Mouse (Mus musculus) ES-E14 (cell line): Measurements from ENCODE around the gene Eif2b5.

Experiments used
- CHD2 ChIP-seq: IDR thresholded peaks from 2 replicates; pipeline ENCODE4 v1.6.1; 2014; ENCODE audit warnings: mild to moderate bottlenecking, low read depth, low read length, inconsistent platforms
- MAFK ChIP-seq: IDR thresholded peaks from 2 replicates; pipeline ENCODE4 v1.6.1; 2014; ENCODE audit warnings: mild to moderate bottlenecking, low read depth, low read length, inconsistent platforms; ENCODE audit not compliant: insufficient read depth
- ZC3H11A ChIP-seq: IDR thresholded peaks from 2 replicates; pipeline ENCODE4 v1.6.1; 2012; ENCODE audit warnings: low read depth, mild to moderate bottlenecking, inconsistent platforms, low read length, borderline replicate concordance
- ZNF384 ChIP-seq: IDR thresholded peaks from 2 replicates; pipeline ENCODE4 v1.6.1; 2012; ENCODE audit warnings: low read depth, low read length, inconsistent platforms

- TF ChIP-seq ZC3H11A (no peak), CHD2 (no peak), ZNF384 (no peak), MAFK (no peak)
Observed at GRCm38 (mm10) chr16:20485061-20485460, 13.6 kb upstream of the Eif2b5 start.
